Mouse (Mus musculus): ENCODE measurements around the gene Rab3il1. TPM values are rescaled to one million over a fixed set of nuclear protein-coding genes. Genes with fewer than 3 reads are reported as not detected.

Rab3il1 gene
- total and polyA plus RNA-seq, 3 experiments: 1.0 to 1.4 TPM; not detected in 1

DNA sequence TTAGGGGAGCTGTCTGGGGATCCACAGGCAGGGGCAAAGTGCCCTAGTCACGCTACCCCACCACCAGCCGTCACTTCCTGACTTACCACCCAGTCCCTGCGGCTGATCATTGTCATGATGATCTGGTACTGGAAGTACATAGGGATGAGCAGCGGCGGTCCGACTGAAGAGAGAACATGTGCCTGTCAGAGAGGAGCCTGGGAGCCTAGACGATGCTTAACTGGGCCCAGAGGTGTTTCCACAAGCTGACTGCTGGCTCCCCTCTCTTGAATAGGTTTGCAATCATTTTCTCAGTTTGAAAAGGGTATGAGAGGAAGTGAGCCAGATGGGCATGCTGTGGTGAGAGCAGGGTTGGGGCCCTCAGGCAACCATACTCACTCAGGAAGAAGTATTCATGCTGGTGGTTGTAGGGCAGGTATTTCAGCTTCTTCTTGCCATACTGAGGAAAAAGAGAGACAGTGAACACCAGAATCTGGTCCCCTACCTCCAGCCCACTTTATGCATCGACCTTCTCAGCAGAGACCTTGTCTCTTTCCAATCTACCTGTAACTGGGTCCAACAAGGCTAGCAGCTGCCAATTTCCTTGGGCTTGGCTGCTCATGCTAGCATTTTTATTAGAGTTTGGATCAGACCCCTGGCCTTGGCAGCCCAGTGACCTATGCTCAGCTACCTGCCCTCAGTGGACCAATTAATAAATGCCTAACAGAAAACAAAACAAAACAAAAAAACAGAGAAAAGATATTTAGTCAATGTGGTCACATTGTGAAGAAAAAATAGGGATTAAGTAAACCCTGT, 68.9 kb downstream of the Rab3il1 start:
- Histone ChIP-seq H3K27ac (ENCODE audit: control insufficient read depth, low read depth, low read length) (no peak overlapping the region), H3K4me1 (ENCODE audit: control insufficient read depth in 1 of 2, insufficient read depth in 2 of 2, low read length in 2 of 2) (peaks cover 0 to 10% of the 10 kb centered on the region in 2 experiments; a peak in 2 of 4 replicates), H3K9ac (ENCODE audit: control insufficient read depth, low read depth, low read length, poor library complexity, severe bottlenecking) (no peak overlapping the region), H3K36me3 (ENCODE audit: control insufficient read depth in 1 of 2, insufficient read depth in 2 of 2, low read length in 2 of 2) (peaks cover 6 to 13% of the 10 kb centered on the region in 2 experiments; a peak in 3 of 4 replicates), H3K9me3 (replicated peaks; ENCODE audit: insufficient read depth, low read length) (no peaks in the 10 kb centered on the region), H3K27me3 (ENCODE audit: control insufficient read depth in 1 of 2, insufficient read depth in 2 of 2, low read length in 2 of 2) (no peaks in the 10 kb centered on the region), H3K79me2 (ENCODE audit: control insufficient read depth, insufficient read depth, low read length, poor library complexity) (no peaks in the 10 kb centered on the region), H3K4me3 (ENCODE audit: control insufficient read depth in 1 of 2, insufficient read depth in 1 of 2, low read depth in 2 of 2, low read length in 2 of 2) (no peak overlapping the region)
- DNase-seq (ENCODE audit: low read depth, low spot score): no peak
- TF ChIP-seq USF2 (IDR thresholded peaks at IDR 0.05; ENCODE audit: borderline replicate concordance in 1 of 2, insufficient read depth in 1 of 2, low read depth in 1 of 2, low read length in 2 of 2) (no peak), ZNF384 (IDR thresholded peaks at IDR 0.05; ENCODE audit: low read depth, low read length) (no peak), MAX (IDR thresholded peaks at IDR 0.05; ENCODE audit: low read length) (no peak), MAZ (IDR thresholded peaks at IDR 0.05; ENCODE audit: low read depth, low read length) (no peak), ETS1 (IDR thresholded peaks at IDR 0.05; ENCODE audit: low read depth, low read length) (no peak), SMC3 (IDR thresholded peaks at IDR 0.05; ENCODE audit: low read depth, low read length) (no peak), CHD2 (IDR thresholded peaks at IDR 0.05; ENCODE audit: low read length) (no peak), ZKSCAN1 (IDR thresholded peaks at IDR 0.05; ENCODE audit: low read depth, low read length) (no peak), JUND (IDR thresholded peaks at IDR 0.05; ENCODE audit: low read depth, low read length) (no peak), GABPA (IDR thresholded peaks at IDR 0.05; ENCODE audit: low read depth, low read length) (no peak), NRF1 (IDR thresholded peaks at IDR 0.05; ENCODE audit: insufficient read depth, low read depth, low read length, poor library complexity, severe bottlenecking) (no peak), UBTF (IDR thresholded peaks at IDR 0.05; ENCODE audit: borderline replicate concordance, insufficient read depth, low read depth, low read length) (no peak), ELF1 (IDR thresholded peaks at IDR 0.05; ENCODE audit: low read depth, low read length) (no peak), SIN3A (IDR thresholded peaks at IDR 0.05; ENCODE audit: low read length) (no peak), POLR2AphosphoS5 (IDR thresholded peaks at IDR 0.05; ENCODE audit: borderline replicate concordance, low read depth, low read length) (no peak), CTCF (IDR thresholded peaks at IDR 0.05 in 2 of 3, conservative IDR thresholded peaks at IDR 0.05 in 1 of 3; ENCODE audit: control insufficient read depth in 1 of 3, insufficient read depth in 1 of 3, low read depth in 2 of 3, low read length in 3 of 3, poor library complexity in 1 of 3, severe bottlenecking in 1 of 3) (no peak), RCOR1 (IDR thresholded peaks at IDR 0.05; ENCODE audit: low read depth, low read length) (no peak), ZC3H11A (IDR thresholded peaks at IDR 0.05; ENCODE audit: low read depth, low read length) (no peak), EP300 (IDR thresholded peaks at IDR 0.05; ENCODE audit: low read depth in 1 of 2, low read length in 2 of 2) (no peak)

Measured in MEL (cell line).